Mouse (Mus musculus): ENCODE measurements around the gene Hsd3b5. TPM values are rescaled to one million over a fixed set of nuclear protein-coding genes. Genes with fewer than 3 reads are reported as not detected.

Hsd3b5 gene
- 0.11 and 0.12 TPM in 2 replicates for polyA plus RNA-seq (2012; rRNA removed)

DNA sequence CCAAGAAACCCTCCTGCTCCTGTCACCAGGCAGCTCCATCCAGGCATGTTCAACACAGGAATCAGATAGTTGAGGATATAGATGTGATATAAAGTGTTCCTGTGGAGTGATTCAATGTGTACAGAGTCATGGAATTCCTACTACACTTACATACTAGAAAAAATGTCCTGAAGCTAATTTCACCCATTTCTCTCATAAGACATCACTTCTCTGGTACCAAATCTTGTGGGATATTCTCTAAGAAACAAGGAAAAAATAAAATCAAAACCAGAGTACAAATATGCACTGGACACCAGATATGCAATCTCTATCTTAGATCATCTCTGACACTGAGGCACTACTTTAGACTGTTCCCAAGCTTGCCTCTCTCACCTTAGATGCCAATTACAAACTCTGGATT is at the start of gene Hsd3b5:
Gene Hsd3b5 (minus strand): TSS at position 101 of the 400 bp plus-strand sequence.

GRCm38 (mm10) chr3:98588707-98589106 is 41.3 kb downstream of the Hsd3b5 start, which contains the start of gene Gm10681:
Gm10681 (minus strand) TSS chr3:98588807.

Other genes starting within 250 kb of the Hsd3b5 start
- 1.3 and 1.7 TPM in 2 replicates for gene Zfp697, start 247.8 kb downstream of the Hsd3b5 start, polyA plus RNA-seq (2012; rRNA removed)
- 0.02 TPM in 1 of 2 replicates, not detected in the other for gene Gm4450, start 173.1 kb downstream of the Hsd3b5 start, polyA plus RNA-seq (2012; rRNA removed)
- gene Hsd3b4, start 119.7 kb downstream of the Hsd3b5 start, polyA plus RNA-seq (2012; rRNA removed) = 0.10 and 0.14 TPM in 2 replicates
- 0.10 and 0.14 TPM in 2 replicates for gene Gm10681, start 41.4 kb downstream of the Hsd3b5 start, polyA plus RNA-seq (2012; rRNA removed)
- gene Hsd3b2, start 94.3 kb upstream of the Hsd3b5 start, polyA plus RNA-seq (2012; rRNA removed) = 0.12 and 0.13 TPM in 2 replicates
- gene Hsd3b3, start 132.9 kb upstream of the Hsd3b5 start, polyA plus RNA-seq (2012; rRNA removed) = 2.0 and 2.4 TPM in 2 replicates
- 4.1 and 4.4 TPM in 2 replicates for gene Hsd3b6, start 184.2 kb upstream of the Hsd3b5 start, polyA plus RNA-seq (2012; rRNA removed)
- 10.5 and 13.6 TPM in 2 replicates for gene Hsd3b1, start 229.5 kb upstream of the Hsd3b5 start, polyA plus RNA-seq (2012; rRNA removed)

Measured in liver, embryonic 14 days (tissue).